Mouse (Mus musculus): ENCODE data around the gene Cbx1.

Cbx1 gene

GRCm38 (mm10) chr11:96815895-96816294 lies 27.0 kb downstream of the Cbx1 start:
- DNase-seq (ENCODE audit: low spot score in 2 of 2): no peak

GRCm38 (mm10) chr11:96816494-96816893 lies 27.6 kb downstream of the Cbx1 start:
- no peak for DNase-seq (ENCODE audit: low spot score in 2 of 2)

GRCm38 (mm10) chr11:96816979-96817378 lies 28.1 kb downstream of the Cbx1 start:
- DNase-seq (ENCODE audit: low spot score in 2 of 2): no peak

- DNase-seq (ENCODE audit: low spot score in 2 of 2): no peak
These were observed 29.3 kb downstream of the Cbx1 start for GRCm38 (mm10) chr11:96818128-96818710.

- no peak for DNase-seq (ENCODE audit: low spot score in 2 of 2)
These were observed 33.0 kb downstream of the Cbx1 start for GRCm38 (mm10) chr11:96821956-96822355.

- DNase-seq (ENCODE audit: low spot score in 2 of 2): no peak
These were observed 33.9 kb downstream of the Cbx1 start for GRCm38 (mm10) chr11:96822675-96823470.

GRCm38 (mm10) chr11:96823471-96823837 lies 34.5 kb downstream of the Cbx1 start:
- no peak for DNase-seq (ENCODE audit: low spot score in 2 of 2)

- DNase-seq (ENCODE audit: low spot score in 2 of 2): peak; percentile 88 to 93
These were observed 35.2 kb downstream of the Cbx1 start for GRCm38 (mm10) chr11:96823880-96824782.

- DNase-seq (ENCODE audit: low spot score in 2 of 2): peak in 1 of 2 experiments; percentile 49
These were observed 36.0 kb downstream of the Cbx1 start for GRCm38 (mm10) chr11:96824783-96825495.

GRCm38 (mm10) chr11:96826481-96826880 lies 37.6 kb downstream of the Cbx1 start:
- no peak for DNase-seq (ENCODE audit: low spot score in 2 of 2)

- DNase-seq (ENCODE audit: low spot score in 2 of 2): no peak
These were observed 38.2 kb downstream of the Cbx1 start for GRCm38 (mm10) chr11:96827062-96827581.

GRCm38 (mm10) chr11:96827917-96828316 lies 39.0 kb downstream of the Cbx1 start:
- no peak for DNase-seq (ENCODE audit: low spot score in 2 of 2)

GRCm38 (mm10) chr11:96828881-96829280 lies 40.0 kb downstream of the Cbx1 start:
- no peak for DNase-seq (ENCODE audit: low spot score in 2 of 2)

GRCm38 (mm10) chr11:96829403-96829812 lies 40.5 kb downstream of the Cbx1 start:
- DNase-seq (ENCODE audit: low spot score in 2 of 2): peak in 1 of 2 experiments; percentile 68

- peak; percentile 98 to 99 for DNase-seq (ENCODE audit: low spot score in 2 of 2)
These were observed 41.0 kb downstream of the Cbx1 start, which contains the start of gene Nfe2l1 for GRCm38 (mm10) chr11:96829813-96830538. TSS of gene Nfe2l1 (minus strand) at chr11:96829968.

GRCm38 (mm10) chr11:96830539-96831216 lies 41.8 kb downstream of the Cbx1 start:
- DNase-seq (ENCODE audit: low spot score in 2 of 2): no peak

GRCm38 (mm10) chr11:96831516-96831915 lies 42.6 kb downstream of the Cbx1 start:
- no peak for DNase-seq (ENCODE audit: low spot score in 2 of 2)

- DNase-seq (ENCODE audit: low spot score in 2 of 2): no peak
These were observed 43.6 kb downstream of the Cbx1 start for GRCm38 (mm10) chr11:96832541-96832940.

GRCm38 (mm10) chr11:96832973-96833372 lies 44.0 kb downstream of the Cbx1 start:
- no peak for DNase-seq (ENCODE audit: low spot score in 2 of 2)

GRCm38 (mm10) chr11:96834127-96834526 lies 45.2 kb downstream of the Cbx1 start:
- no peak for DNase-seq (ENCODE audit: low spot score in 2 of 2)

Data from frontal cortex, postnatal 36 days (tissue).